Mouse (Mus musculus) CH12F3 (cell line): ENCODE results near the gene Bmp8b.
"Not testable (repeated sequence)": the region's sequence is repeated elsewhere in the genome, so short reads cannot be mapped to it uniquely, and the experiment has no call there.

ENCODE experiments used
- in situ Hi-C: fragments of 300-500 bp; cut with MboI; formaldehyde crosslinking; loops from 2 replicates; pipeline ENCODE4 v1.14.3; 2020; ENCODE audit warnings: low sequenced_read_pairs

The Bmp8b gene

DNA sequence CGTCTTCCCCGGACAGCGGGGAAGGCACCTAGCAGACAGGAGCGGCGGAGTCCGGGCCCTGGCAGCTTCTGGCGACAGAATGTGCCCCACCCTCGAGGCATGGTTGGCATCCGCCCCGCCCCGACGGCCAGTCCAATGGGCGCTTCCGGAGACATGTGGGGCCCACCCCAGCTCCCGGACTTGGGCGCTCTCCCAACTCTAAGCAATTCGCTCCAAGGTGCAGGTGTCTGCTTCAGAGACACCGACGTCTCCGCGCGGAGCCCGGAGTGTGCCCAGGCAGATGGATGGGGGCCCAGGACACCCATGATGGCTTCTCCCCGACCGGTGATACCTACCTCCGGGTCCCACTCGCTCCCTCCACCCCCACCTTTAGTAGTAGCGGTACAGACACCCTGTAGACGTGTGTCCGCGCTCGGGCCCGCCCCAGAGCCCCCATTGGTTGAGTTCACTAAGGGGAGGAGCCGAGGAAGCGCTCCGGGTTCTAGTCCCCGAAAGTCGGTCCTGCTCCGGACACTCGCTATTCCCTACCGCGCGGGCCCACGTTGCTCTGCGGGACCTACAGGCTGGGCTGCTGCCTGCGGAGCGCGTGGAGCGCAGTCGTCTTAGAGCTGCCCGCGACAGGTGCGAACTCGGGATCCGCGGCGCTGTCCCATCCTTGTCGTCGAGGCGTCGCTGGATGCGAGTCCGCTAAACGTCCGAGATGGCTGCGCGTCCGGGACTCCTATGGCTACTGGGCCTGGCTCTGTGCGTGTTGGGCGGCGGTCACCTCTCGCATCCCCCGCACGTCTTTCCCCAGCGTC is at the start of gene Bmp8b:
Gene Bmp8b (plus strand): TSS at position 515 of the 800 bp plus-strand sequence.
- in situ Hi-C loops = no loop called here

DNA sequence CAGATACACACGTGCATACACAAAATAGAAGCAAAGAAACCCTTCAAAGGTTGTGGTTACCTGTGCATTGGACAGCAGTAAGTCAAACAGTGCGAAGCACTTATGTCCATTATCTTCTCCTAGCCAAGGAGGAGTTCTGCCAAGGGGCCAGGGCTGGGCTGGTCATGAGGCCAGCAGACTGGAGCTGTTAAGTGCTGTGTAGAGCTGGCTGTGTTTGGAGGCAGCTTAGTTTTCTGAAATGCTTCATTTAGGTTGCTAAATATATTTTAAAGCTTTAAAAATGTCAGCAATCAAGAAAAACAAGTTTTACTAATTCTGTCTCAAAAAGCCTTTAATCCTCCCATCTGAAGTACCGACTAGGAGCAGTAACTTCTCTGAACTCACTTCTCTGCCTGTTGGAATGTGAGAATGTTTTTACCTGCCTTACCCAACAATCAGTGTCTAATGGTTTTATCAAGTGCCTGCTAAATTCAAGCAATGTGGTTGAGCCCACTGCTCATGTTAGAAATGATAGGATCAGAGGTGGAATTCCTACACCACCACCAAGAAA is 48.3 kb upstream of the Bmp8b start:
- in situ Hi-C loops = no loop called here

DNA sequence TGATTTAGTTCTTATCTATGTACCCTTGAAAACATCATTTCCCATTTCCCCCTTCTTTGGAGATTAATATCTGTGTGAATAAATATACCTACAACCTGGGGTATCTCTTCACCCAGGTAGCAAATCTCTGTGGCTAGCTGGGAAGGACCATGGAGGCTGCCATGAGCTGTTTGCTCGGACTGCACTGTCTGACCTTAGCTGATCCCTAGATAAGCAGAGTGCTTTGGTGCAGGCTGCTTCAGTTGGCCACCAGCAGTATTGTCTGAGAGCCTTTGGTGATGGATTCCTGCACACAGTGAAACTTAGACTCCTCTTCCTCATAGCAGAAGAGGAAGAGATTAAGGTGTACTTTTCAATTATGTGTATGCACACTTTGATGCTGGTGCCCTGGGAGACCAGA is 47.0 kb upstream of the Bmp8b start:
- in situ Hi-C loops = no loop called here

DNA sequence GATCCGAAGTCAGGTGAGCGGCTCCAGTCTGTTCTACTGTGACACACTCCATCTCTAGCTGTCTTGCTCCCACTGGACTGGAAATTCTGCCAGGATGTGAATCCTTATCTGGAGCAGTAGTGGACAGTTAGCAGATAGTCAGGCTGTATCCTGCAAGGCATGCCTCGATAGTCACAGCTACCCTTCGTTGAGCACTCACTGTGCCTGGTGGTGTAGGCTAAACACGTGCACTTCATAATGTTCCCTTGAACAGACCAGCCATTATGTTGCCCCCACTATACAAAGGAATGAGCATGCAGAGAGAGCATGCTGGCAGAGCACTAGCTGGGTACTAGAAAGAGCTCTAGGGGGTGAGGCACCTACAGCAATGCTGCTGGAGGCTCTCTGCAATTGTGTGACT is 43.2 kb upstream of the Bmp8b start:
- in situ Hi-C loops = no loop called here

DNA sequence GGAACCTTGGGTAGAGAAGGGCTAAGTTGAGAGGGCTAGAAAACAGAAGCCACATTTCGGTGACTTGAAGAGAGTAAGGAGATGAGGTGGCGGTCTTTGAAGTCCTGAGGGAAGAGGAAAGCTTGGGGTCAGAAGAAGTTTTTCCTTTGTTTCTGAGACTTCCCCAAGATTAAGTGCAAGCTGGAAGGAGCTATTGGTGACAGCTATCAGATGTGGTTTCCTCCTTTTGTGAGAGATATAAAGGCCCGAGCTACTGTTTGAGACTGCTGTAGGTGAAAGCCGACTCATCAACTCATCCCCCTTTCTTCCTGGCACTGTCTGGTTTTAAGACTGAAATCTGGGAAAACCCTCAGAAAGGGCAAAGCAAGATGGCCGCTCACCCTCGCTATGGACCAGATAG is 36.3 kb upstream of the Bmp8b start:
- in situ Hi-C loops = no loop called here

DNA sequence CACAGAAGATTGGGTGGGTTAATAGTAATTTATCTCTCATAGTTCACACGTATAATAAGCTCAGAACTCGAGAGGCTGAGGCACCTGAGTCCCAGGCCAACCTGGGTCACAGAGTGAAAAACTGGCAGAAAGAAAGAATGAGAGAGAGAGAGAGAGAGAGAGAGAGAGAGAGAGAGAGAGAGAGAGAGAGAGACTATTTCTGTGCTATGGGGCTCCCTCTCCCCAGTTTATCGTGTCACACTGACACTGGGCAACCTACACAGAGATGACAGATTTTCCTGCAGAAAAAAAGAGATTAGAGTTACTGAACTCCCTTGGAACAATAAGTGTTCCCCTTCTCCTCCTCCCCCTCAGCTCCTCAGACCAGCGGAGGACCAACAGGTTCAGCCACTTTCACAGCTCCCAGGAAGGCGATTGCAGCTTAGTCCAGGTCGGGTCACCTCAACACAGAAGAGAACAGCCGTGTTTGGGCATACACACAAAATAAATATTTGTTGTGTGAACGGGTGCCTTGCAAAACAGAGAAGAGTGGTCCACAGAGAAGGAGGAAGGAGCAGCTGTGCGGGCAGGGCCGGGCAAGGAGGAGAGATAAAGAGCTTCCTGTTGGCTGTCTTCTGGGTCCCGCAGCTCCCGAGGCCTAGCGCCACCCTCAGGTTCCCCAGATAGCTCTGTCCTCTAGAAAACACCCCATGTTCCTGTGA is 33.5 kb upstream of the Bmp8b start:
- in situ Hi-C loops = loop anchor here (10.0 kb wide), 1 partner anchor 167 kb away; no protein-coding TSS in a partner anchor

DNA sequence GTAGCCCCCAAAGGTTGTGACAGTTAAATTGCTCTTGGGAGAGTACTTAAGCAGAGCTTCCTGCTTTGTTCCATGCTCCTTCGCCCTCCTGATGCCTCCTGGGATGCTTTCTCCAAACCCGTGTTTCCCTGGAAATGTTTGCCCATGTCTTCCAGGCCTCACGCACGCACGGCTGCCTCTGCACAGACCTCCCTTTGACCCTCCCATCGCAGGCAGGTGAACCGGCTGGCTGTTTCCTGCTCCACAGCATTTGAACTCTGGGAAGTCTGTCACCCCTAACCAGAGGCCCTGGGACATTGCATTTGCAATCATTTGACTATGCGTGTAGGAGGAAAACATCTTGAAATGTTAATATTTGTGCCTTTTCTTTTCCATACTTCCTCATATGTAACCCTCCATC is 28.0 kb upstream of the Bmp8b start:
- in situ Hi-C loops = loop anchor here (10.0 kb wide), 1 partner anchor 172 kb away; no protein-coding TSS in a partner anchor

DNA sequence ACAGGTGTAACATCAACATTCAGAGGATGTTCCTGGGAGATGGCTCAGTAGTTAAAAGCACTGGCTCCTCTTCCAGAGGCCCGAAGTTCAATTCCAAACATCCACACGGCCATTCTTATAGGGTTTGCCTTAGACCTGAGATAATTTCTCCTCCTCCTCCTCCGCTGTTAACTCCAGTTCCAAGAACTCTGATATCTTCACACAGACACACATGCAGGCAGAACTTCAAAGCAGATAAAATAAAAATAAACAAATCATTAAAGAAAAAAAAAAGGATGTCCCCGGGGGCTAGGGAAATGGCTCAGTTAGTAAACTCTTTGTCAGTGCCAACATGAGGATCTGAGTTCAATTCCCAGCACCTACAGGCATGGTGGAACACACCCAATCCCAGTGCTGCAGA is 26.7 kb upstream of the Bmp8b start:
- in situ Hi-C loops = loop anchor here (10.0 kb wide), 1 partner anchor 173 kb away; no protein-coding TSS in a partner anchor

DNA sequence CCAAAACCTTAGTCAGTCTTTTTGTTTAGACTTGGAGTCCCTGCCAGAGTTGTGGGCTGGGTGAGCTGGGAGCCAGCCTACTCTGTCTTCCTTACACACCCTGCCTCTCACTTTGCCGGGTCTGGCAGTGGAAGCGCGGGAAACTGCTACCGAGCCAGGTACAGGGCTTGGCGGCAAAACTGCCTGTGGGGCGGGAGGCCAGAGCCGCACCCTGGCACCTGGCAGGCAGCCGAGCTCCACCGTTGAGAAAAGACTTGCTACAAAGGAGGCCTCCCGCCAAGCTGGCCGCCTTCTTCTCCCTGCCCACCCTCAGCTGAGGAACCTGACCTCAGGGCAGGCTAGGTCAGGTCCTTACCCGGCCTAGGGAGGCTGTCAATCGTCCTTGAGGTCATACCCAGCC is 24.2 kb upstream of the Bmp8b start:
- in situ Hi-C loops = loop anchor here (5.0 kb wide), 1 partner anchor 88 kb away; no protein-coding TSS in a partner anchor

DNA sequence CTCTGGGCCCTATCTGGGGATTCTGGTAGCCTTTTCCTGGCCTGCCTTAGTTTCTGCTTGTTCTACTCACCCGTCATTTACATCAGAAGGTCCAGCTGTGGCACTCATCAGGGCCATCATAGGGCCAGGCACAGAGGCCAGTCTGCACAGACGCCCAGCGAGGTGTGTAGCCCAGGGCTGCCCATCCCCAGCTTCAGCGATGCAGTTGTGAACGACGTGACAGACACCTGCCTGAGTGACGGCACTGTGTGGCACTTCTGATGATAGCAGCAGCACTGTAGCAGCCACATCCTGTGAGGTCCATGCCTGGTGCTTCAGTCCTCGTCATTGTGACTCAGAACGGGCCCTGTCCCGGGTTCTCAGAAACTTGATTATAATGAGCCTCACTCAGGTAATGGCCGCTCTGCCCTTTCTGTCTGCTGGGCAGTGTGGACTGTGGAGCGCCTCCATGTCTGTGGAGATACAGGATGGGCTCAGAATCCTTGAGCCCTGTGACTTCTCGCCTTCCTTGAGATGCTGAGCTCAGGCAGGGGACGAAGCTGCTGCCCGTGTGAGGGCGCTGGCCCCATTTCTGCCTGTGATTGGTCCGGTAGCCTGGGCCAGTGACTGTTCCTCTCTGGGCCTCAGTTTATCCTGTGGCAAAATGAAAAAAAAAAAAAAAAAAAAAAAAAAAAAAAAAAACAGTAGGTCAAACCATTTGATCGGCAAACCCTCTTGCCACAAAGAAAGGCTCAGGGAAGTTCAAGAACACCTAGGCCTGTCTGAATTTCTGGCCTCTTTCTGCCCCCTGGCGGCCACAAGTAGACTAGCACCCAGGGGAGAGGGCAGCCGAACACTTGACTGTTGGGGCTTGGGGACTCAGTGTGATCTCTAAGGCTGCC is 22.4 kb upstream of the Bmp8b start:
- in situ Hi-C loops = loop anchor here (5.0 kb wide), 1 partner anchor 90 kb away; no protein-coding TSS in a partner anchor

DNA sequence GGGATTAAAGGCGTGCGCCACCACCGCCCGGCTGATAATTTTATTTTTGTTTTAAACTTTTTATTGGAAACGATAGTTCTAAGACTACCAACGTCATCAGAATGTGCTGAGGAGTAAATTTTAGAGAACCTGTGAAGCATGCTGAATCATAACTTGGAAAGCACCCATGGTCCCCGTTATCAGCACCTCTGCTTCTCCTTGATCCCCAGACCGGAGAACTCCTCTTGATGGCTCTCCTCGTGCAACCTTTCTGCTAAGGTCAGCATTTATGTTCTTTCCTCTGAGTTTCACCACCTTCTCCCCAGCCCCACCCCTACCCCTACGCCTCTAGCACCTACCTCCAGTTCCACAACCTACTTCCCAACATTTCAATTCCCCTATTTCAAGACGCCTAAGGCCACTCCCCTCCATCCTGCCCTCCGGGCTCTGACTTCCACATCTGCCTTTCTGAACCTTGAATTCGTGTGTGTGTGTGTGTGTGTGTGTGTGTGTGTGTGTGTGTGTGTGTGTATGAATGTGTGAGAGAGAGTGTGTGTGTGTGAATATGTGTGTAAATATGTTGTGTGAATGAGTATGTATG is 21.6 kb upstream of the Bmp8b start:
- in situ Hi-C loops = loop anchor here (5.0 kb wide), 1 partner anchor 91 kb away; no protein-coding TSS in a partner anchor

DNA sequence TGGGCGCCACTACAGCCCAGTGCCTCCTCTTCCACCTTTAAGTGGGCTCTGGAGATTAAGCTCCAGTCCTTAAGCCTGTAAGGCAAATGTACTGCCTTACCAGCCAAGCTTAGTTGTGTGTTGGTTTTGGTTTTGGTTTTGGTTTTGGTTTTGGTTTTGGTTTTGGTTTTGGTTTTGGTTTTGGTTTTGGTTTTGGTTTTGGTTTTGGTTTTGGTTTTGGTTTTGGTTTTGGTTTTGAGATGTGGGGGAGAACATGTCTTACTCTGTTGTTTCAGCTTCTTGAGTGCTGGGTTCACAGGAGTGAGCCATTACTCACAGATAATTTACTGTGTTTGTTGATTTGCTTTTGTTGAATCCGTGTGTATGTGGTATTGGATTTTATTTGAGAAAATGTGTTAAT is 19.7 kb upstream of the Bmp8b start:
- in situ Hi-C loops = no loop called here

DNA sequence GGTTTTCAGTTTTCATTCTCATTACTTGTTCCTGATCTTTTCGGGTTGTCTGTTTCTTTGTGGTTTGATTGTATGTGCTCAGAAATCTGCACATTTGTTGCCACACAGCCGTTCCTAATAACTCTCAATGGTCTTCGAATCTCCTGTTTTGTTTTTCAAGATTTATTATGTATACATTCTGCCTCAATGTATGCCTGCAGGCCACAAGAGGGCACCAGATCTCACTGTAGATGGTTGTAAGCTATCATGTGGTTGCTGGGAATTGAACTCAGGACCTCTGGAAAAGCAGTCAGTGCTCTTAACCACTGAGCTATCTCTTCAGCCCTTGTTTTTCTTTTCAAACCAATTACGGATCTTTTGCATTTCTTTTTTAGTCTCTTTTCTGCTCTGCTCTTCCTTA is 18.6 kb upstream of the Bmp8b start:
- in situ Hi-C loops = no loop called here

DNA sequence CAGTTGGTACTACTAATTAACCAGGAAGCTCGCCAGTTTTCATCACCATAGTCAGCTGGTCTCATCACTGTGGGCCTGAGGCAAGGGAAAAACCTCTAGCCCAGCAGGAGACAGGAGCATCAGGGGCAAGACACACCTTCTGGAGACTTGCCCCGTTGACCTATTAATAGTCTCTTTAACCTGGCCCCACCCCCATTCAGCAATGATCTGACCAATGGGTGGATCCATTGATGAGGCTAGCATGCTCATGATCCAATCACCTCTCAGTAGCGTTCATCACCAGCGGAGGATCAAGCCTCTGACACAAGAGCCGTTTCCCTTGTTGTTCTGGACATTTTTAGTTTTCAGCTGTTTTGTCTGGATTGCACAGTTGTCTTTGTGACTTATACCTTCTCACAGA is 12.3 kb upstream of the Bmp8b start:
- in situ Hi-C loops = no loop called here

DNA sequence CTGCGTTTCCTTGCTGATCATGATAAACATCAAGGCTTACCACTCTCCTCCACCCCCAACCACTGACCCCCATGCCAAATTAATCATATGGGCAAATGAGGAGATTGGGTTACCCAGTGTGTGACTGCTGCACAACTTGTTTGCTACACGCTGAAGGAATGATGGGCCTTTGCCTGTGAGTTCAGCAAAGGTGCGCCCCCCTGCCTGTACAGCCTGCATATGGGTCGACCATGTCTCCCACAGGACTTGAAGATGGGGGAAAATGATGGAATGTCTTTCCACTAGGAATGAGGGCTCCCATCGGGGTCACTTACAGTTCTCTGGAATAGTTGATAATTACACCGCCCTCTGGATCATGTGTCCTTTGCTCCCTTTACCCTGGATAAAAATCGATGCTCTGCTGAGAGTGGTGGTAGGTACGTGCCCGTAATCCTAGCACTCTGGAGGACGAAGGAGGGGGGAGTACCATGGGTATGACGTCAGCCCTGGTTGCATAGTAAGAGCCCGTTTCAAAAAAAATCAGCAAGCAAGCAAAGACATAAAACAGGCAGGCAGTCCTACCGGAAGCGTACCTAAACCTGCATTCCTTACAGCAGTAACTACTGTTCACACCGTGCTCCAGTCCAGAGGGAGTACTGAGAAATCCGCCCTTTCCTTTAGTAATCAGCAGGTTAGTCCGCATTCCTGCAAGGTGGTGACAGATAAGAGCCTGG is 11.7 kb upstream of the Bmp8b start:
- in situ Hi-C loops = no loop called here

DNA sequence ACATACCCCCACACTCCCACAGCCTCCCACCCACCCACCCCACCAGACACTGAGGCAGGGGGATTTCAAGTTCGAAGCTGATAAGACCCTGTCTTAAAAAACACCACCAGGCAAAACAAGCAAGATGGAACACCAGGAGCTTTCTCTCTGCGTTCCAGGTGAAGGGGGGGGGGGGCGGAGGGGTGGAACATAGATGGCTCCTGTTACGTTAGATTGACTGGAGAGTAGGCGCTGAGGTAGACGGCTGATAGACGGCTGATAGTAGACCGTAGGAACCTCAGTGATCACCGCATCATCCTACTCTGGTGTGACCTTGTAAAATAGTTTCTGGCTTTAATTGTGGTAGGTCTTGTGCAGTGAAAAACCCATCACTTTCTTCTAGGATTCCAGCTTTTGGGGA is 11.1 kb upstream of the Bmp8b start:
- in situ Hi-C loops = no loop called here

DNA sequence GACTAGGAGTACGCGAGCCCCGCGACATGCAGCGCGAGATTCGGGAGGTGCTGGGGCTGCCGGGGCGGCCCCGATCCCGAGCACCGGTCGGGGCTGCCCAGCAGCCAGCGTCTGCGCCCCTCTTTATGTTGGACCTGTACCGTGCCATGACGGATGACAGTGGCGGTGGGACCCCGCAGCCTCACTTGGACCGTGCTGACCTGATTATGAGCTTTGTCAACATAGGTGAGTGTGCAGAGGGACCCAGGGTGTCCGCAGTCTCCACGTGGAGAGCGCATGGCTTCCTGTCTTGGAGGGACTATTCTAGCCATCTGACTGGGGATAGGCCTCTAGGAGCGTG is 456 bp downstream of the Bmp8b start:
- in situ Hi-C loops = no loop called here

DNA sequence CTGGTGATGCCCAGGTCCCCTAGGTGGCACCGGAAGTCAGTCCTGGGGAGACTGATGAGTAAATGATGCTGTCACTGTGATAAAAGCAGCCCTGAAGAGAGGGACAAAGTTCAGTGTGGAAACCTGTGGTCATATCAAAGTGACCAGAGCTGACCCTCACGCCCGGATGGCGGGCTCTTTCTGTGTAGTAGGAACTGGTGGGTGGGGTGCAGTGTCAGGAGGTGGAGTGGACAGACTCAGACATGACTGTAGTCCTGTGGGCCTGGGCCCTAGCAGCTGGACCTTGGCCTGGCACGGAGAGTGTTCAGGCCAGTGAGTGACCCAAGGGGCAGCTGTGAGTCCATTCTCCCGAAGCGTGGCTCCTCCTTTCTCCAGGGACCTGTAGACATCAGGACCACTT is 964 bp downstream of the Bmp8b start:
- in situ Hi-C loops = not testable (repeated sequence)

DNA sequence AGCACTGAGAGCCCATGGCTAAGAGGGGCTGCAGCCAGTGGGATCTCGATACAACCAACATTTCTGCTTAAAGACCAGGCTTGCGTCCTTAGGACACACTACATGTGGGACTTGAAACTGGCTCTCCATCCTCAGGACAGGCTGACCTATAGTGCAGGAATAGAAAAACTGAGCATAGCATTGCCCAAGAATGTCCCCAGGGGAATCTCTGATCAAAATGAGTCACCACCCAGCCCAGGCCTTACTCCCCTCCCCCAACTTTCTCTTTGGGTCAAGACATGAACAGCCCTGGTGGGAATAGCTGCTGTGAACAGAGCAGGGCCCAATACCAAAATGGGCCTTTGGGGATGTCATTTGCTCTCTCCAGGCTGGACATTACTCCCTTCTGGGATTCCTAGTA is 1.9 kb downstream of the Bmp8b start:
- in situ Hi-C loops = no loop called here

DNA sequence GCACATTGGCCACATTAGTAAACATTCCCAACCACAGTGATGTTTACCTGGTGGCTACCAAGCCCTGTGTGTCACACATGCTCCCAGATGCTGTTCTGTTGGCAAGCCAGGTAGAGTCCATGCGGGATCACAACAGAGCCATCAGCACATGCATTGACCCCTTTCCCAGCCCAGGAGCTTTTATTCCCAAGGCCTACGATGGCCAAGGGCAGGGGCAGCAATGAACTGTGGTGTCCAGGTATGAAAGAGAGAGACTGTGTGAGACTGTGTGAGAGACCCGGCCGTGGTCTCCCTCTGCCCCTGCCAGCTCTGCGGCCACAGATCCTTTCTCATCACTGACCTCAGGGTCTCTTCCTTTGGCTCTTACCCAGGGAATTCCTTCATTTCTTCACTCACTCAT is 3.1 kb downstream of the Bmp8b start:
- in situ Hi-C loops = no loop called here
